Mouse (Mus musculus) heart, postnatal 36 days (tissue): Measurements from ENCODE around the gene Fcrl5. TPM values are rescaled to one million over a fixed set of nuclear protein-coding genes. Genes with fewer than 3 reads are reported as not detected.
A peak's percentile ranks its signal among the peaks of the same experiment; 100 is the strongest.
"Not testable (repeated sequence)": the region's sequence is repeated elsewhere in the genome, so short reads cannot be mapped to it uniquely, and the experiment has no call there.

ENCODE experiments used
- DNase-seq, 2 experiments: peaks; one replicate each; pipeline ENCODE4 v3.0.0; 2021 to 2022
- intact Hi-C: fragments of 180-260 bp; cut with DNase I; formaldehyde crosslinking; loops from one replicate; pipeline ENCODE4 v1.15.1; 2025
- total RNA-seq, 2 experiments: library from RNA; stranded (reverse); gene quantifications; 2 replicates each; pipeline ENCODE4 v1.2.3; 2021

Gene Fcrl5
- not detected for total RNA-seq

GRCm38 (mm10) chr3:87435479-87435878, at the start of gene Fcrl5:
Gene Fcrl5 (plus strand): TSS chr3:87435773.
- intact Hi-C loops: no loop called here
- DNase-seq: no peak

GRCm38 (mm10) chr3:87390935-87391334, 44.6 kb upstream of the Fcrl5 start:
- intact Hi-C loops: no loop called here
- DNase-seq: no peak

GRCm38 (mm10) chr3:87398809-87399208, 36.8 kb upstream of the Fcrl5 start:
- DNase-seq: no peak
- intact Hi-C loops: no loop called here

- intact Hi-C loops: loop anchor here (5.0 kb wide), 1 partner anchor 158 kb away; no protein-coding TSS in a partner anchor
- DNase-seq: no peak
Observed at GRCm38 (mm10) chr3:87399906-87400305, 35.7 kb upstream of the Fcrl5 start.

DNA sequence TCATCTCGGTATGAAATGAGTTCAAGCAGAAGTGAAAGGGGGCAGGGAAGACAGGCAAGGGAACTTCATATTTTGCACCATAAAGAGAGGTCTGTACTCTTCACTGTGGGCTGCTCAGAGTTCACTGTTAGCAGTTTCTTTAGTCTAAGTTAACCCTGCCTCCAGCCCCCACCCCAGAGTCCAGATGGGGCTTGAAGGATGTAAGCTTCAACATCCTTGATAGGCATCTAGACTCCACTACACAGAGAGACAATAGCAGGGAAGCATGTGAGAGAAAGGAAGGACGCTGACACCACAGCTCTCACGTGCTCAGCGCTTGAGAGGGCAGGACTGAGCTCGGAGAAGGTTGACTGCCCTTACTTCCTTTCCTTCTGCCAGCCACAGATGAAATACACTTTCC, 34.3 kb upstream of the Fcrl5 start:
- intact Hi-C loops: loop anchor here (5.0 kb wide), 1 partner anchor 159 kb away; no protein-coding TSS in a partner anchor
- no peak for DNase-seq

- intact Hi-C loops: no loop called here
- DNase-seq: peak in 1 of 2 experiments; percentile 10
Observed at GRCm38 (mm10) chr3:87408171-87408570, 27.4 kb upstream of the Fcrl5 start.

DNA sequence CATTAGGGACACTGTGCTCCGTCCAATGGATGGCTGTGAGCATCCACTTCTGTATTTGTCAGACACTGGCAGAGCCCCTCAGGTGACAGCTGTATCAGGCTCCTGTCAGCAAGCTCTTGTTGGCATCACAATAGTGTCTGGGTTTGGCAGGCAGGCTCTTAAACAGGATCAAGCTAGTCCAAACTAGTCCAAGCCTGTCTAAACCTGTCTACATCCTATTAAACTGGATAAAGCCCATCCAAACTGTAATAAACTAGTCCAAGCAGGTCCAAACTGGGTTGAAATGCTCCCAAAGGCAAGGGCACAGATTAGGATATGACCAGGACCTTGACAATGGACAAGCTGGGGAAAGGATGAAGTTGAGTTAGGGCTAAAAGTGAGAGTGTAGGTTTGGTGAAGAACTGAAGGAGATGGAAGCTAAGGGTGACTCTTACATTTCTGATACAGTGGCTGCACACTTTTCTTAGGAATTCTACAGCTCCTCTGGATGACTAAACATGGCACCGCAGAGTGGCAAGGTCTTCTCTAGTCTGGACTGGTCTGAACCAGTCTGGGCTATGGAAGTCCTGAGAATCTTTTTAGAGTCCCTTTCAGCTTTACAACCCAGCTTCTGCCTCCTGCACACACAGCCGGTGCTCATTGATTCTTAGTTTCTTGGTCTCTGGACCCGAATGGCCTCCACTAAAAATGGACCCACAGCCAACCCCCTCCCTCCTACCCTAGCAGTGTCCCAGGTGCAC, 26.2 kb upstream of the Fcrl5 start:
- intact Hi-C loops: no loop called here
- DNase-seq: no peak

GRCm38 (mm10) chr3:87410605-87411004, 25.0 kb upstream of the Fcrl5 start:
- DNase-seq: no peak
- intact Hi-C loops: loop anchor here (1.0 to 2.0 kb wide), 2 partner anchors 88 to 152 kb away; no protein-coding TSS in a partner anchor

DNA sequence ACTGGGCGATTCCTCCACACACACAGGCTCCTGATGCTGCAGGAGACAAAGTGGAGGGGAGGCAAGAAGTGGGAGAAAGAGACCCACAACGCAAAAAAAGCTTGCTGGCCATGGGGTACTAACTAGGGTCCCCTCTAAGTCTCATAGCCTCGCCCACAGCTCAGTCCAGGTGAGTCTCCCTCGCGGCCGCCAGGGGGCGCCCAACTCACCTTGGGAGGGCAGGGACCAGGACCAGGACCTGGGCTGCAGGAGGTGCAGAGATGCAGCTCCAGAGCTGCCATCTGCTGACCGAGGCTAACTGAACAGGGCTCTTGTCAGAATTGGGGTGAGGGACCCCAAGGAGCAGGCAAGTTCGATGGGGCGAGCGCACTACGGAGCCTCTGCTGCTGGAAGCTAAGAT, 24.4 kb upstream of the Fcrl5 start:
- peak; percentile 44 to 45 for DNase-seq
- intact Hi-C loops: loop anchor here (1.0 to 2.0 kb wide), 2 partner anchors 88 to 151 kb away; no protein-coding TSS in a partner anchor

GRCm38 (mm10) chr3:87420645-87421044, 14.9 kb upstream of the Fcrl5 start:
- no peak for DNase-seq
- intact Hi-C loops: no loop called here

DNA sequence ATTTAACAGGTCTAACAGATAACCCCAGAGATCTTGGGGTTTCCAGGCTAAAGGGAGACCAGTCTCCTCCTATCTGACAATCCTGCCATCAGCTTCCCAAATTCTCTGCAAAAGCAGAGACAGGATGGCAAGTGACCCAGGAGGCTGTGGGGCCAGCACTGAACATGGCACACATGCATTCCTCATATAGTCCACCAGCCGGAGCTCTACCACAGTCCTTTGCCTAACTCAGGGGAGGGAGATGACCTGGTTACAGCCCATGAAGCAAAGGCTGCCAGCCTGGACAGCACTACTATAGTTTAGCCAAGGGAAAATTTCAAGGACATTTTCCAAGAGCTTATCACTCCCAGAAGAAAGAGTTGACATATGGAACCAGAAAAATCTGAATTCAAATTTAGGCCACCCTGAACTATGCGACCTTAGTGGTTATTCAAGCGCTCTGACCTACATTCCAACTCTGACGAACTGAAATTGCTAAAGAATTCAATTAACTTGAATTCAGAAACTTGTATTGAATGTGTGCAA, 13.1 kb upstream of the Fcrl5 start:
- intact Hi-C loops: no loop called here
- no peak for DNase-seq

GRCm38 (mm10) chr3:87440586-87440985, 5.0 kb downstream of the Fcrl5 start:
- intact Hi-C loops: no loop called here
- DNase-seq: no peak

GRCm38 (mm10) chr3:87443968-87444367, 8.4 kb downstream of the Fcrl5 start:
- no peak for DNase-seq
- intact Hi-C loops: no loop called here

DNA sequence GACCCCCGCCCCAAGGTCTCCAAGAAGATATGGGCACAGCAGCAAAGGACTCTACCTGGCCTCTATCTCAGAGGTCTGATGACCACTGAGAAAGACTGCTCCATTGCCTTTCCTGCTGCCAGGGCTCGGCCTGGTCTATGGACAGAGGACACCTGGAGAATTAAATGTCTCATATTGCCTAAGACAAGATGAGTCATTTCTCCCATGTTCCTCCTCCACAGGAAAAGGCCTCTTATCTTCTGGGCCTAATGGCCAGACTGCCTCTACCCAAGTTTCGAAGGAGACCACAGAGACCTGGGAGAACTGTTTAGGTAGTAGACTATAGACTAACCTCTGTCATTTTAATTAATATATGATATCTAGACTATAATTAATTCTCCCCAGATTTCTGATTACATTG, 29.9 kb downstream of the Fcrl5 start:
- intact Hi-C loops: no loop called here
- no peak for DNase-seq

DNA sequence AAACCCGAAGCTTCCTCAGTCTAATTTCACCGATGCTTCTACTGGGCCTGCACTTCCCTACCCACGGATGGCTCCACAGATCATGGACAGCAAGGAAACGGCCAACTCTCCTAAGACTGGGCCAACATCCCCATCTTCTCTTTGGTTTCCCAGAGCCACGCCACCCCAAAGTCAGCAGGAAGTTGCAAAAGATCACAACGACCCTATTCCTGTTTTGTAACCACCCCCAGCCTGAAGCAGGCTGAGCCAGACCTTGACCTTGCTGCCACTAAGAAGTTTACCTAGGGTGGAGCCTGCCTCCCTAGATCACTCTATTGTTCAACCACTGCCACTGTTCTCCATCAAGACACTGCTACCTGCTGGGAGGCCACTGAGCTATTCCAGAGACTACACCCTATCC, 31.4 kb downstream of the Fcrl5 start:
- intact Hi-C loops: no loop called here
- no peak for DNase-seq

DNA sequence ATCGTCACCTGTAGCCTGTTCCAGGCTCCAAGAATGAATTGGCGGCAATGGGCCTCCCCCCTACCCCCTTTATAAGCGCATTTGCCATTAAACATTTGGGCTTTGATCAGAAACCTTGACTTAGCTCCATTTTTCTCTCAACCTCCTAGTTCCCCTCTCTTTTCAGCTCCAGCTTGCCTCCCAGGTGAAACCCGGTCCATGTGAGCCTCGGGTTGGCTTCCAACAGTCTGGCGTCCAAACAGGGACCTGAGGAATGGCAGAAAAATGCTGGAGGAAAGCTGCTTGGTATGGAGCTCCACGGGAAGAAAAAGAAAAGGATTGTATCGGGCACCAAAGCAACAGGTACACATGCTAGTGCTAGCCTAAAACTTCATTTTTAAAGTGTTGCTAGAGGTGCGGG, 31.8 kb downstream of the Fcrl5 start:
- no peak for DNase-seq
- intact Hi-C loops: no loop called here

DNA sequence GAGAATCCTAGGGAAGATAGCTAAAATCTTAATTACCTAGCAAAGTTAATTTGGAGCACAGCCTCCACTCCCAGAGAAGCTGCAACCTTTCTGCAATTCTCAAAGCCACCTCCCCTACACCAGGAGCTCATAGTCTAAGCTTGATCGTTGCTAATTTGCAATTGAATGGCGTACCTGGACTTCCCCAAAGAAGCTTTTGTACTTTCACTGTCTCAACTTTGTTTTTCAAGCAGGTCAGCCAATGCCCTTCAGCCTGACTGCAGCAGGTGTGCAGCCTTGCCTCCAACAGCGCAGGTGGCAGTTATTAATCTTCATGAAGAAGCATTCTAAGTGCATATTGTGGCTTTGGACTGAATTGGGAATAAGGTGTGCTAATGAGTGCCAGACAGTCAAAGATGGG, 42.4 kb downstream of the Fcrl5 start:
- intact Hi-C loops, DNase-seq: not testable (repeated sequence)

DNA sequence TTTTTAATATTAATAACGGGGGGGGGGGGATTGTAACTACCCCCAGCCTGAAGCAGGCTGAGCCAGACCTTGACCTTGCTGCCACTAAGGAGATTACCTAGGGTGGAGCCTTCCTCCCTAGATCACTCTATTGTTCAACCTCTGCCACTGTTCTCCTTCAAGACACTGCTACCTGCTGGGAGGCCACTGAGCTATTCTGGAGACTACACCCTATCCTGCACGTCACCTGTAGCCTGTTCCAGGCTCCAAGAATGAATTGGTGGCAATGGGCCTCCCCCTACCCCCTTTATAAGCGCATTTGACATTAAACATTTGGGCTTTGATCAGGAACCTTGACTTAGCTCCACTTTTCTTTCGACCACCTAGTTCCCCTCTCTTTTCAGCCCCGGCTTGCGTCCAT, 43.0 kb downstream of the Fcrl5 start:
- intact Hi-C loops: not testable (repeated sequence)

DNA sequence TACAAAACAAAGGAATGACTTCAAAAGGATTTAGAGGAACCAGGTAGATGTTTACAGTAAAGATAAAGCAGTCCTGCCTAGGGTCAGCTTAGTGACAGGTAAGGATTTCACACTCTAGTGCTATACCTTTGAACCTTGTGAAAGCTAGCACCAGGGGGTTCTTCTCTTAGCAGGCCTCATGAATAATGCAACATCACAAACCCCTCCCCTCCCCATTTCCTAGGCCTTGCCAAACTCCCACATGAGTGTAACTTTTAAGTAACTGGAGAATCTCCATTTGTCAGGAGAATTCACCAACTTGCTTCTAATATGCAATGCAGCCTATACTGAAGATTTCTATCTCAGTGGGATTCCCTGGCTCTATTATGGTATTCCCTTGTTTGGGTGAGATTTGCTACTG, 43.7 kb downstream of the Fcrl5 start:
- intact Hi-C loops, DNase-seq: not testable (repeated sequence)

More for the DNA sequence above, 43.0 kb downstream of the Fcrl5 start:
- not testable (repeated sequence) for DNase-seq

GRCm38 (mm10) chr3:87487392-87487791, 51.8 kb downstream of the Fcrl5 start:
- intact Hi-C loops: no loop called here
- no peak for DNase-seq

DNA sequence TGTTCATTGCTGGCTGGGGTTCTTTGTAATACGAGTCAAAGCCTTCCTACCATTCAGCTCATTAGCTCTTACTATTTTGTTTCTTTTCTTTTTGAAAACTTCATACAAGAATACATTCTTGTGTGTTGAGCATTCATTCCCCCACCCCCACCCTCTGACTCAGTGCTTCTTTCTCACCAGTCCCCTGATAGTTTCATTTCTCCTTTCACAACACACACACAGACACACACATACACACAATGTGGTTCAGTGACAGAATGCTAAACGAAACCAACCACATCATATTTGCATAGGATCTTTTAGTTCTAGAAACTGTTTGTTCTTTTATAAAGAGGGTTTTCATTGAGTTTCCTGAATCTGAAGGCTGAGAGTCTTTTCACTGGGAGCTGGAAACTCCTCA, 52.3 kb downstream of the Fcrl5 start:
- no peak for DNase-seq
- intact Hi-C loops: no loop called here

- DNase-seq: no peak
- intact Hi-C loops: loop anchor here (2.0 kb wide), 1 partner anchor 87 kb away; no protein-coding TSS in a partner anchor
Observed at GRCm38 (mm10) chr3:87498266-87498665, 62.7 kb downstream of the Fcrl5 start.
